Mouse (Mus musculus): ENCODE data around the gene Eif2ak4. TPM values are rescaled to one million over a fixed set of nuclear protein-coding genes. Genes with fewer than 3 reads are reported as not detected.

The Eif2ak4 gene
- total and polyA plus RNA-seq, 3 experiments = 16.1 to 22.3 (median 18.1) TPM

- H3K4me2 ChIP-seq (ENCODE audit: insufficient read depth, low read depth, poor library complexity, severe bottlenecking) = no peak overlapping the region
- H3K27me3 ChIP-seq (replicated peaks) = no peaks in the 10 kb centered on the region
- no peaks in the 10 kb centered on the region for H3K4me1 ChIP-seq (ENCODE audit: control insufficient read depth in 1 of 2, insufficient read depth in 2 of 2)
- no peaks in the 10 kb centered on the region for H3K79me2 ChIP-seq (replicated peaks; ENCODE audit: control insufficient read depth, extremely low read depth, insufficient read depth, poor library complexity, severe bottlenecking)
- no peak for DNase-seq (ENCODE audit: extremely low read depth)
- no peak overlapping the region for H3K4me3 ChIP-seq (replicated peaks in 1 of 3; ENCODE audit: low read depth in 2 of 3, low read length in 2 of 3, poor library complexity in 1 of 3)
- no peak overlapping the region for H3K9ac ChIP-seq (ENCODE audit: insufficient read depth, low read depth)
- no peak for TF ChIP-seq E2F4 (IDR thresholded peaks at IDR 0.05; ENCODE audit: insufficient replicate concordance, low read depth, low read length)
- no peak for TF ChIP-seq POLR2AphosphoS2 (IDR thresholded peaks at IDR 0.05; ENCODE audit: low read depth, low read length)
- no peak for TF ChIP-seq MEF2A (IDR thresholded peaks at IDR 0.05; ENCODE audit: borderline replicate concordance, low read depth, low read length)
- no peak for TF ChIP-seq SMC3 (IDR thresholded peaks at IDR 0.05; ENCODE audit: low read depth, low read length)
- no peak for TF ChIP-seq NELFE (IDR thresholded peaks at IDR 0.05; ENCODE audit: low read depth, low read length)
- no peak for TF ChIP-seq EP300 (IDR thresholded peaks at IDR 0.05; ENCODE audit: low read length)
- no peak for TF ChIP-seq NRF1 (IDR thresholded peaks at IDR 0.05; ENCODE audit: low read depth, low read length)
- no peak for TF ChIP-seq IRF4 (IDR thresholded peaks at IDR 0.05; ENCODE audit: low read depth, low read length)
- no peak for TF ChIP-seq JUN (IDR thresholded peaks at IDR 0.05; ENCODE audit: insufficient read depth, low read depth, low read length)
- no peak for TF ChIP-seq KAT2A (IDR thresholded peaks at IDR 0.05; ENCODE audit: insufficient replicate concordance, low read length)
- no peak for TF ChIP-seq ZNF384 (IDR thresholded peaks at IDR 0.05; ENCODE audit: low read depth, low read length)
- no peak for TF ChIP-seq MAZ (IDR thresholded peaks at IDR 0.05; ENCODE audit: low read depth, low read length)
- no peak for TF ChIP-seq ZC3H11A (IDR thresholded peaks at IDR 0.05; ENCODE audit: low read depth, low read length)
- no peak for TF ChIP-seq USF2 (conservative IDR thresholded peaks at IDR 0.05; ENCODE audit: low read depth, low read length)
- TF ChIP-seq CTCF (conservative IDR thresholded peaks at IDR 0.05 in 1 of 2, IDR thresholded peaks at IDR 0.05 in 1 of 2; ENCODE audit: low read depth in 2 of 2, low read length in 2 of 2) = no peak
- TF ChIP-seq MAX (IDR thresholded peaks at IDR 0.05; ENCODE audit: low read length) = no peak
- TF ChIP-seq RAD21 (IDR thresholded peaks at IDR 0.05; ENCODE audit: low read depth, low read length) = no peak
- no peak for TF ChIP-seq ZKSCAN1 (IDR thresholded peaks at IDR 0.05; ENCODE audit: borderline replicate concordance, low read depth, low read length)
- TF ChIP-seq GABPA (IDR thresholded peaks at IDR 0.05; ENCODE audit: insufficient replicate concordance, low read depth, low read length) = no peak
- no peak for TF ChIP-seq ELF1 (IDR thresholded peaks at IDR 0.05; ENCODE audit: low read depth, low read length)
- peaks cover 52 to 88% of the 10 kb centered on the region in 2 experiments for H3K36me3 ChIP-seq (replicated peaks in 1 of 2; ENCODE audit: control insufficient read depth in 1 of 2, insufficient read depth in 1 of 2, low read length in 1 of 2)
- H3K27ac ChIP-seq (ENCODE audit: insufficient read depth, low read depth) = no peak overlapping the region
- in situ Hi-C loops (cut with MboI; ENCODE audit: low pct_ligation_motif_present, low pct_unique_long_range_greater_than_20kb, low sequenced_read_pairs) = no loop called here
- dilution Hi-C loops (cut with MboI; ENCODE audit: extremely low pct_ligation_motif_present, extremely low pct_unique_long_range_greater_than_20kb, low sequenced_read_pairs) = no loop called here
- no peaks in the 10 kb centered on the region for H3K9me3 ChIP-seq (replicated peaks; ENCODE audit: low read length)
These were observed 29.7 kb downstream of the Eif2ak4 start for GRCm38 (mm10) chr2:118418076-118418475.

DNA sequence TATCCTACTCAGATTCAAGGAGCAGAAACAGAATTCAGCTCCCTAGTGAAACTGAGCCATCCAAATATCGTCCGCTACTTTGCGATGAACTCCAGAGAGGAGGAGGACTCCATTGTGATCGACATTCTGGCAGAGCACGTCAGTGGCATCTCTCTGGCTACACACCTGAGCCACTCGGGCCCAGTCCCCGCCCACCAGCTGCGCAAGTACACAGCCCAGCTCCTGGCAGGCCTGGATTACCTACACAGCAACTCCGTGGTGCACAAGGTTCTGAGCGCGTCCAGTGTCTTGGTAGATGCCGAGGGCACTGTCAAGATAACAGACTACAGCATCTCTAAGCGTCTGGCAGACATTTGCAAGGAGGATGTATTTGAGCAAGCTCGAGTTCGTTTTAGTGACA lies 33.5 kb downstream of the Eif2ak4 start:
- Histone ChIP-seq H3K36me3 (replicated peaks in 1 of 2; ENCODE audit: control insufficient read depth in 1 of 2, insufficient read depth in 1 of 2, low read length in 1 of 2) (peaks cover 43 to 85% of the 10 kb centered on the region in 2 experiments), H3K27me3 (replicated peaks) (no peaks in the 10 kb centered on the region), H3K27ac (ENCODE audit: insufficient read depth, low read depth) (no peak overlapping the region), H3K4me2 (ENCODE audit: insufficient read depth, low read depth, poor library complexity, severe bottlenecking) (no peak overlapping the region), H3K9ac (ENCODE audit: insufficient read depth, low read depth) (no peak overlapping the region), H3K9me3 (replicated peaks; ENCODE audit: low read length) (no peaks in the 10 kb centered on the region), H3K4me1 (ENCODE audit: control insufficient read depth in 1 of 2, insufficient read depth in 2 of 2) (no peaks in the 10 kb centered on the region), H3K79me2 (replicated peaks; ENCODE audit: control insufficient read depth, extremely low read depth, insufficient read depth, poor library complexity, severe bottlenecking) (no peaks in the 10 kb centered on the region), H3K4me3 (replicated peaks in 1 of 3; ENCODE audit: low read depth in 2 of 3, low read length in 2 of 3, poor library complexity in 1 of 3) (no peak overlapping the region)
- dilution Hi-C loops (cut with MboI; ENCODE audit: extremely low pct_ligation_motif_present, extremely low pct_unique_long_range_greater_than_20kb, low sequenced_read_pairs) (no loop called here), in situ Hi-C loops (cut with MboI; ENCODE audit: low pct_ligation_motif_present, low pct_unique_long_range_greater_than_20kb, low sequenced_read_pairs) (no loop called here)
- DNase-seq (ENCODE audit: extremely low read depth) = no peak
- TF ChIP-seq SMC3 (IDR thresholded peaks at IDR 0.05; ENCODE audit: low read depth, low read length) = no peak
- TF ChIP-seq NRF1 (IDR thresholded peaks at IDR 0.05; ENCODE audit: low read depth, low read length) = no peak
- no peak for TF ChIP-seq EP300 (IDR thresholded peaks at IDR 0.05; ENCODE audit: low read length)
- no peak for TF ChIP-seq SIN3A (IDR thresholded peaks at IDR 0.05; ENCODE audit: low read length)
- no peak for TF ChIP-seq TCF12 (IDR thresholded peaks at IDR 0.05; ENCODE audit: low read depth, low read length)
- no peak for TF ChIP-seq MAZ (IDR thresholded peaks at IDR 0.05; ENCODE audit: low read depth, low read length)
- TF ChIP-seq ZC3H11A (IDR thresholded peaks at IDR 0.05; ENCODE audit: low read depth, low read length) = no peak
- no peak for TF ChIP-seq PAX5 (IDR thresholded peaks at IDR 0.05; ENCODE audit: low read length)
- TF ChIP-seq POLR2AphosphoS2 (IDR thresholded peaks at IDR 0.05; ENCODE audit: low read depth, low read length) = no peak
- no peak for TF ChIP-seq MYC (IDR thresholded peaks at IDR 0.05; ENCODE audit: low read depth, low read length)
- TF ChIP-seq TBP (conservative IDR thresholded peaks at IDR 0.05; ENCODE audit: low read depth, low read length) = no peak
- TF ChIP-seq GABPA (IDR thresholded peaks at IDR 0.05; ENCODE audit: insufficient replicate concordance, low read depth, low read length) = no peak
- TF ChIP-seq MXI1 (IDR thresholded peaks at IDR 0.05; ENCODE audit: low read depth, low read length) = no peak
- TF ChIP-seq BHLHE40 (IDR thresholded peaks at IDR 0.05; ENCODE audit: low read depth, low read length) = no peak
- TF ChIP-seq ELF1 (IDR thresholded peaks at IDR 0.05; ENCODE audit: low read depth, low read length) = no peak
- TF ChIP-seq MEF2A (IDR thresholded peaks at IDR 0.05; ENCODE audit: borderline replicate concordance, low read depth, low read length) = no peak
- no peak for TF ChIP-seq MAFK (IDR thresholded peaks at IDR 0.05; ENCODE audit: insufficient replicate concordance, low read length)
- no peak for TF ChIP-seq USF1 (IDR thresholded peaks at IDR 0.05; ENCODE audit: low read depth, low read length)
- no peak for TF ChIP-seq HCFC1 (IDR thresholded peaks at IDR 0.05; ENCODE audit: low read depth, low read length)
